Mouse (Mus musculus): ENCODE results near the gene Nxf1.

DNA sequence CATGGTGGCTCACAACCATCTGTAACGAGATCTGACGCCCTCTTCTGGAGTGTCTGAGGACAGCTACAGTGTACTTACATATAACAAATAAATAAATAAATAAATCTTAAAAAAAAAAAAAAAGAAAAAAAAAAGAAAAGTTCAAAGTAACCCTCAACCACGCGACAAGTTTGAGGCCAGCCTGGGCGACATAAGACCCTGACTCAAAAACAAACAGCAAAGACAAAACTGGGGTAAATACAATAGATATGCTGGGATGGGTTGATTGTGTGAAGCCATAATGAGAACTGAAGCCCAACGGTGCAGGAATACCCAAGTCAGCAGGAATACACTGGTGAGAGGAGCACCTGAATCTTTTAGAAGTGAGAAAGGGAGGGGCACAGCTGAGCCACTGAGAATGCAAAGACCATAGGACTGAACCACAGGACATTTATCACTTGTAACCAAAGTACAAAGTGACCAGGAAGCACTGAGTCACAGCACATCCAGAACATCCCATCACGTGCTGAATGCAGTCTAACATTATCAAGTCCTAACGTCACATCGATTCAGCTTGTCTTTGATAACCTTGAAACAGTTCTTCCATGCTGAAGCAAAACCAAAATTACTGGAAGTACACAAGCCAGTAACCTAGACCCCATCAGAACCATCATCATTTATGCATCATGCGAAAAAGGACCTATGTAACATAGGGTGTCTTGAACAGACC, 40.0 kb upstream of the Nxf1 start:
- TF ChIP-seq CTCF (IDR thresholded peaks at IDR 0.05; ENCODE audit: borderline replicate concordance, insufficient read depth, low read length) (no peak), POLR2A (IDR thresholded peaks at IDR 0.05; ENCODE audit: low read depth, low read length) (no peak)

Measured in embryonic fibroblast, embryonic 13.5 days (primary cell).